Mouse (Mus musculus) right cerebral cortex, adult 18-20 months (tissue): ENCODE measurements around the gene Mnat1.
"Not testable (repeated sequence)": the region's sequence is repeated elsewhere in the genome, so short reads cannot be mapped to it uniquely, and the experiment has no call there.

ENCODE experiments used
- DNase-seq: peaks from one replicate; pipeline ENCODE4 v3.0.0; 2022; ENCODE audit warnings: mixed read lengths

Gene Mnat1

GRCm38 (mm10) chr12:73151038-73151437, 27.5 kb downstream of the Mnat1 start:
- not testable (repeated sequence) for DNase-seq

GRCm38 (mm10) chr12:73154150-73154549, 30.6 kb downstream of the Mnat1 start:
- no peak for DNase-seq

GRCm38 (mm10) chr12:73160341-73160740, 36.8 kb downstream of the Mnat1 start:
- no peak for DNase-seq

GRCm38 (mm10) chr12:73162408-73163181, 39.1 kb downstream of the Mnat1 start:
- DNase-seq = no peak

- no peak for DNase-seq
Measured at GRCm38 (mm10) chr12:73170794-73171193, 47.3 kb downstream of the Mnat1 start.

GRCm38 (mm10) chr12:73183896-73184295, 60.4 kb downstream of the Mnat1 start:
- no peak for DNase-seq

GRCm38 (mm10) chr12:73197363-73197762, 73.8 kb downstream of the Mnat1 start:
- no peak for DNase-seq

GRCm38 (mm10) chr12:73198451-73198850, 74.9 kb downstream of the Mnat1 start:
- DNase-seq = no peak

- DNase-seq = no peak
Measured at GRCm38 (mm10) chr12:73199375-73199774, 75.9 kb downstream of the Mnat1 start.

- DNase-seq = no peak
Measured at GRCm38 (mm10) chr12:73201587-73201986, 78.1 kb downstream of the Mnat1 start.

- DNase-seq = no peak
Measured at GRCm38 (mm10) chr12:73205710-73206649, 82.5 kb downstream of the Mnat1 start.

- no peak for DNase-seq
Measured at GRCm38 (mm10) chr12:73207008-73207407, 83.5 kb downstream of the Mnat1 start.

GRCm38 (mm10) chr12:73207461-73207860, 83.9 kb downstream of the Mnat1 start:
- no peak for DNase-seq

GRCm38 (mm10) chr12:73208518-73208917, 85.0 kb downstream of the Mnat1 start:
- no peak for DNase-seq

GRCm38 (mm10) chr12:73209117-73209516, 85.6 kb downstream of the Mnat1 start:
- no peak for DNase-seq

- no peak for DNase-seq
Measured at GRCm38 (mm10) chr12:73210454-73210853, 86.9 kb downstream of the Mnat1 start.

GRCm38 (mm10) chr12:73215773-73216172, 92.3 kb downstream of the Mnat1 start:
- DNase-seq = no peak

GRCm38 (mm10) chr12:73218632-73219031, 95.1 kb downstream of the Mnat1 start:
- DNase-seq = no peak

- DNase-seq = no peak
Measured at GRCm38 (mm10) chr12:73221235-73221634, 97.7 kb downstream of the Mnat1 start.

- no peak for DNase-seq
Measured at GRCm38 (mm10) chr12:73223872-73224271, 100.4 kb downstream of the Mnat1 start.

GRCm38 (mm10) chr12:73228427-73228826, 104.9 kb downstream of the Mnat1 start:
- DNase-seq = no peak

- DNase-seq = no peak
Measured at GRCm38 (mm10) chr12:73230196-73230595, 106.7 kb downstream of the Mnat1 start.

GRCm38 (mm10) chr12:73231552-73231951, 108.0 kb downstream of the Mnat1 start:
- DNase-seq = no peak

GRCm38 (mm10) chr12:73232586-73232985, 109.1 kb downstream of the Mnat1 start:
- no peak for DNase-seq
